Mouse (Mus musculus) right cerebral cortex, postnatal 14 days (tissue): Measurements from ENCODE around the gene Tmsb15l.
"Not testable (repeated sequence)": the region's sequence is repeated elsewhere in the genome, so short reads cannot be mapped to it uniquely, and the experiment has no call there.

Source experiments
- DNase-seq: peaks from one replicate; pipeline ENCODE4 v3.0.0; 2022

The Tmsb15l gene

GRCm38 (mm10) chrX:136976424-136977084 is at the start of gene Tmsb15l, which contains the start of gene Tmsb15b1:
Gene Tmsb15l, minus strand, starts transcription at chrX:136976869.
Gene Tmsb15b1, minus strand, starts transcription at chrX:136976874.
- peak; percentile 31 for DNase-seq

DNA sequence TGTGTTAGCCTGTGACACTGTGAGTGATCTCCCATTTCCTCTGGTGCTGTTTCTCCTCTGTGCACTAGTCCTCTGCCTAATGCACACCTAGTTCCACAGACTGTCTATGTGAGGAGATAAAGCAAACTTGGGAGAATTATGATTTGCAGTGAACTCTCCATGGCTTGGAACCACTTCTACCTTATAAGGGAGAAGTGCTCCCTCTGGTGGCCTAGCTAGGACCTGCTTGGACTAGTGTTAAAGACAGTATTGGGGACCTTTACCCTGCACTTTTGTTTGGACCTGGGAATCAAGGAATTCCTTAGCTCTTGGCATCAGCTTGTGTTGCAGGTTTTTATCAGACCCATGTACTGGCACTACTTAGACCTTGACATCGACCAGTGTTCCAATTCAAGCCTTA is 42.6 kb upstream of the Tmsb15l start:
- peak; percentile 71 for DNase-seq

- DNase-seq, result no peak
Observed at GRCm38 (mm10) chrX:137017668-137018067, 41.0 kb upstream of the Tmsb15l start.

DNA sequence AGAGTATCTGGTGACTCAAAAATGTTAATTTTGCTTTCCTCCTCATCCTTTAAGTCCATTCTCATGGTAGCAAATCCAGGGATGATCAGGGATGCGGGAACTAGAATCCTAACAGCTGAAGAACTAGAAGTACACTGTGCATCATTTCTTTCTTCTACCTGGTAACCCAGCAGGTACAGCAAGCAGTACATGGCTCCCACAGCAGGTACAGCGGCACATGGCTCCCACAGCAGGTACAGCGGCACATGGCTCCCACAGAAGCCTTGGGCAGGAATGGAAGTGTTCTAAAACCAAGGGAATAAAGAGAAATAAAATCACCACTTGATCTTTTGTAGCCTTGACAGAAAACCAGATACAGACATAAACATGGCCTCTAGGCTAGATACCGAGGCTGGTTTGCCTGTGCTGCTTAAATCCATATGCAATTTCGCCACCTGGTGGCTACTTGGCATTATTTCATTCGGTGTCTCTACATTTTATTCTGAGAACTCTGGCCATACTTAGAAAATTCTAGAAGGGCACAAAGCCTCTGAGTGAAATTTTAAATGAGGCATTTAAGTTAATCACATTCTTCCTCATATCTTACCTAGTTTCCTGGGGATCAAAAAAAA is 38.5 kb upstream of the Tmsb15l start:
- DNase-seq, result peak; percentile 45

DNA sequence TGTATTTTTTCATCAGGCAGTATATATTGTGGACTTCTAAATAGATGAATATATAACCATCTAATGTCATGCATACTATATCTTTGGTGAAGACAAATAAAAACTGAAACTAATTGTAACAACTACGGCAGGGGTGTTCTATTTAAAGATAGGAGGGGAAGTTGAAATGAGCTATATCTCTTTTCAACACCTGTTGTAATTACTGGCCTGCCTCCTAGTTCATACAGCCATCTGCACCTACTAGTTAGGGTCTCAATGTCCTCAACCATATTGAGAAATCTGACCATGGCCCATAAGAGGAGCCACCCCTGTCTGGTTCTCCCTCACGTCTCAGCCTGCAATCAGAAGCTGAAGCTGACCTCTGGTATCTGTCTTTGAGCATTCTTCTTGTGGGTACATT is 19.6 kb upstream of the Tmsb15l start:
- DNase-seq, result no peak

DNA sequence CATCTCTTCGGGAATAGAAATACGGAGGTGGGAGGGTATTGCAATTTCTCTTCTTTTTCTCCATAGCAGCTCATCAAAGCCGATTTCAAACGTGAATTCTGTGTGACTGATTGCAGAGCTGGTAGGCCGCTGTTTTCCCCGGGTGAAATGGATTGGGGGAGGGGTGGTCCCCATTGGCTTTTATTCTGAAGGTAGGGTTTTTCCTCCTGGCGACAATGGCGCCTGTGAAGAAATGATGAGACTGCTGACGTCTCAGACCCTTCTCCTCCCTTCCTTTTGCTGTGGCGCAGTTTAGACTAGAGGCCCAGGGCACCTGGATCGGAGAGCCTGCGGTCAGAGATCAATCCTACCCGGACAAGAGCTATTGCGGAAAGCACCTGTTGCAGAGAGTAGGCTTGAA is 17.0 kb upstream of the Tmsb15l start:
- DNase-seq, result peak; percentile 27

- peak; percentile 80 for DNase-seq
Observed at GRCm38 (mm10) chrX:136992978-136993547, 16.4 kb upstream of the Tmsb15l start, which contains the start of gene Zcchc18. Gene Zcchc18, plus strand, starts transcription at chrX:136993155.

DNA sequence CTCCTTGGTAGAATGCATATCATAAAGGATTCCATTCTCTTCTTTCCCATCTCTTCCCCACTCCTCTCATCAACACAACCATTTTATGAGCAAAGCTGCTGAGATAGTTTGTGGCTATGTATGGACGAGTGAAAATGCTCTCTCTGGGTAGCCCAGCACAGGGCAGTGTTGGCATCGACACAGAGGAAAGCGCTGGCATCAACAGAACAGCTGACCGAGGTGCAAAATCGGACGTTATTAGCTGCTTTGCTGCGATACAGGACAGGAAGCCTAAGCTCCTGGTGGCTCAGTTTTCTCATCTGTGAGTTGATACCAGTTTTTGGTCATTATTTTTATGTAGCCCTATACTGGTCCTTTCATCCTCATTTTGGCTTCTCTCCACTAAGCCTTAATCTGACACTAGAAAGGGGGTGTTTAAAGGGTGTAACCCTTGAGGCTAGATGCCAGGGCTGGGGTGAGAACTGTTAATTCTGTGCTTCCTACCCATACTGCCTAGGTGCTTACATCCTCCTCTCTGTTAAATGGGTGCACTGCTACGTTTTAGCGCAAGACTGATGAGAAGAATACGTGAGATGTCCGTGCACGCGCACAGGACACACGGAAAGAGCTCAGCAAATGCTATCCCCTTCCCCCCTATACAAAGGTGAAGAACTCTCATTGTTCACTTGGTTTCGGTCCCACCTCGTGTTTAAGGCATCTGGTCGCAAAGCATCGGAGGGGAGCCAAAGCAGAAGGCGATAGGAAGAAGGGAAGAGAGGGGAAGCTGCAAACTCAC is 15.7 kb upstream of the Tmsb15l start:
- no peak for DNase-seq

DNA sequence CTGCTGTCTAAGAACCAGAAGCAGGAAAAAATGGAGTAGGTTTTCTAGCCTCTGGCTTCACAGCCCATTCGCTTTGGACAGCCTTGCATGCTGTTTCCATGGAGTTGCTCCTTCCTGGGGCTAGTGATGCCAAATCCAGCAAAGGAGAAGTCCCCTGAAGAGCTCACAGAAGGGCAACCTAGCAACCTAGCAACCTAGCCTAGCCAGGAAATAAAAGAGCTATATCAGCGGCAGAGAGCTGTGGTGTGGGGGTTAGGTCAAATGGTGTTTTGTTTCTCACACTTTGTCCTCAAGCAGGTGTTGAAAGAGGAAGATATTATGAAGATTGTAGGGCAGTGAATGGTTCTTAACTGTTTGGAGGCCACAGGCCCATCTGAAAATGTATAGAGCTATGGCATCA is 14.6 kb upstream of the Tmsb15l start:
- DNase-seq, result no peak

- DNase-seq, result no peak
Observed at GRCm38 (mm10) chrX:136986039-136986438, 9.4 kb upstream of the Tmsb15l start.

GRCm38 (mm10) chrX:136978616-136979015 is 1.9 kb upstream of the Tmsb15l start:
- no peak for DNase-seq

DNA sequence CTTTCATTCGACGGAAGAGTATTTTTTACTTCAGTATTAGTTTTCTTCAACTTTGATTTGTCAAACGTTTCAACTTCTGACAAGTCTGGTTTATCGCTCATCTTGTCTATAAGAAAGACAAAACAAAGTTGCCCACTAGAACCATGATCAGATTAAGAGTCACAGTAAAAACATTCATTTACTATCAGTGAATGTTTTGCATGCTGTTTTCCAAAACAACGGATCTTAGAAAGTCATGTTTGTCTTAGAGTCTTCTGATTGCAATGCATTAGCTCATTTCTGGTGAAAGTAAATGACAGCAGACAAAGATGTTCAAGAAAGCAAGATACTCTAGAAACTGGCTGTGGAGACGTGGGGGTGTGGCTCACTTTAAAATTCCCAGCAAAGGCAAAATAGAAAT is 1.3 kb downstream of the Tmsb15l start, which contains the start of gene Tmsb15b2:
Gene Tmsb15b2 (minus strand): TSS at position 101 of the 400 bp plus-strand sequence.
- DNase-seq, result not testable (repeated sequence)

DNA sequence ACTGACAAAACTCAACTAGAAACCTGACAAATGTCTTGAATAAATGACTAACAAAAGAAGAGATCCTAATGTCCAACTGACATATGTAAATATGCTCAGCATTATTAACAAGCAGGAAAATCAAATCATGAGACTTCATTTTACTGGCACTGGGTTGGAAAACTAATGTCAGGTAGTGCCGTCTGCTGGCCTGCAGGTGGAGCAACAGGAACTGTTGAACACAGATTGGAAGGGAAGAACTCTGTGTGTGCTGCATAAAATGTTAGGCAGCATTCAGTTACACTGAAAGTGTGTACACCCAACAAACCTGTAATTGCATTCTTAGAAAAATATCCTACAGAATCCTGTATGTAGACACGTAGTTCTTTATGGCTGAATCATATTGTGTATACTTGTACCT is 17.0 kb downstream of the Tmsb15l start:
- peak; percentile 23 for DNase-seq

- DNase-seq, result not testable (repeated sequence)
Observed at GRCm38 (mm10) chrX:136958300-136958699, 18.4 kb downstream of the Tmsb15l start.

DNA sequence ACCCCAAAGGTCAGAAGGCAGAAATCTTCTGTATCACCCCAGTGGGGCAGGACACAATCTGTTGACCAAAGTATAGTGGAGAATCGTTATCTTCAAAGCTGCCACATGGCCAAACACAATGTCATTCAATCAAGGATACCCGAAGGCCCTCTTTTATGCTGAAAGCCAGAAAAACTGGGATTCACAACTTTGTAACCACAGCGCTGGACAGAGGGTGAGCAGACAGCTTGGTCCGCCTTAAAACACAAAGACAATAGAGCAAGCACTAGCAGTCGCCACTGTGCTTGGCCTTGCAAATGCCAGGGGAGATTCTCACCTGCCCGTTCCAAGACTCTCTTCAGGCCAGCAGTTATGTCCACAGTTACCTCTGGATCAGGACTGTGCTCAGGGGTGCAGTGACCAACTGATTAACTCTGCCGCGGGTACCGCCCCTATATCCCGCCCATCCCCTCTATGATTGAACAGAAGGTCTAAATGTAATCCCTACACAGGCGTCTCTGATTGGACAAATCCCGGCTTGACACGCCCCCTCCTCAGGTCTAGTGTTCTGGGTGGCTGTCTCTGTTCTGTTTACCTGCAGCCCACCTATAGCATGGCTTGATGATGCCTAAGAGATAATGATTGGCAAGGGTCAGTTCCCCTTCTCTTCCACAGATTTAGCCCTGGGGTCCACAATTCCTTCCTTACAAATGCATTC is 18.9 kb downstream of the Tmsb15l start:
- DNase-seq, result peak; percentile 80

GRCm38 (mm10) chrX:136937985-136938384 is 38.7 kb downstream of the Tmsb15l start:
- DNase-seq, result no peak

- DNase-seq, result no peak
Observed at GRCm38 (mm10) chrX:136927031-136927430, 49.6 kb downstream of the Tmsb15l start, which contains the start of gene H2bfm. Gene H2bfm, plus strand, starts transcription at chrX:136927325.

- DNase-seq, result no peak
Observed at GRCm38 (mm10) chrX:136925863-136926262, 50.8 kb downstream of the Tmsb15l start.
